Mouse (Mus musculus): ENCODE data around the gene Ssu72. TPM values are rescaled to one million over a fixed set of nuclear protein-coding genes. Genes with fewer than 3 reads are reported as not detected.
"Not testable (repeated sequence)": the region's sequence is repeated elsewhere in the genome, so short reads cannot be mapped to it uniquely, and the experiment has no call there.

Ssu72 gene
- total RNA-seq (2021), result 10 to 100 TPM; 78.8 to 84.0 TPM

DNA sequence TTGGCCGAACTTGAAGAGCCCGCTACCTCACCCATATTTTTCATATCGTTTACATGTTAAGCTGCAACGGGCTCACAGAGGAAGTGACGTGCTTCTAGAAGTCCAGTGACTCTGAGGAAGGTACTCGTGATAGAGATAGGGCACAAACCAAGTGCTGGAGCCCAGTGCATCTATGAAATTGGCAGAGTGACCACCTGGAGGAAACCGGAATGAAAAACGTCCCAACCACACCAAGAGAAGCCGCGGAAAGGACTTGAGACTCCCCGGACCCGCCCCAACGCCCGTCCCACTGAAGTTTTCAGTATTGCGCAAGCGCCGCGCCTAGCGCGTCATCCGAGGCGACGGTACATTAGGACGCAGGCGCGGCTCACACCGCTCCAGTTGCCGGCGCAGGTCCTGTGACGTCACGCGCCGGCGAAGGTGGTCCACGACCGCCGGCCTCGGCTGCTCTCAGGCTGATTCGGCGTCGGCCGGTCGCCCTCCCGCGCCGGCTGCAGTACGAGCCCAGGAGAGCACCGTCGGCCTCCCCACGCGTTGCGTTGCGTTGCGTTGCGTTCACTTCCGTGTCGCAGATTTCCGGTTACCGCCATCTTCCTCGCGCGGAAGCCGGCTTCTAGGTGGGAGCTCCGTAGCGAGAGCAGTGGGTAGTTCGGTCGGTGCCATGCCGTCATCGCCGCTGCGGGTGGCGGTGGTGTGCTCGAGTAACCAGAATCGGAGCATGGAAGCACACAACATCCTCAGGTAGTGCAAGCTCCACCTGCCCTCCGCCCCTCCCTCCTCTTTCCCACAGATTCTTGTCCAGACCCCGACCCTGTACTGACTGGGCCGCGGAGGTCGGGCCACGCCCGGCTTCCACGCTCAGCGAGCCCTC is at the start of gene Ssu72:
Gene Ssu72 (plus strand): TSS at position 80 of the 871 bp plus-strand sequence.
- DNase-seq (ENCODE audit: extremely low spot score in 1 of 2, low spot score in 1 of 2), result peak; percentile 94 to 98

DNA sequence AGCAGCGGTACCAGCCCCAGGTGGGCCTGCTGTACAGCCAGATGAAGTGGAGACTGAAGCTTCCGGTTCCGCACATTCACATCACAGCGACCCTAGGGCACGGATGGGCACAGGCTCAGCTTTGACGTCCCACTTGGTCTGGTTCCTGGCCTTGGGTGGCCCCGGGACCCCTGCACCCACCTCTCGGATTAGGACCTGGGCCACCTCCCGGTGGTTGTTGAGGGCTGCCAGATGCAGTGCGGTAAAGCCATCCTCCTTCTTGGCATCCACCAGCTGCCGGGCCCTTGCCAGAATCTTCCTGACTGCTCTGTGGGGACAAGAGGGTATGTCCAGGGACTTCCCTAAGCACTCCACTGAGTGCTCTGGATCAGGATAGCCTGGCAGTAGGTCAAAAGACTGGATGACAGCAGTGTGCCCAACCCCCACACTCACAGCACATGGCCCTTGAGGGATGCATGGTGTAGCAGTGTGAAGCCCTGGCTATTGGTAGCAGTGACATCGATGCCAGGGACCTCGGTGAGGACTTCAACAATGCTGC is 48.3 kb upstream of the Ssu72 start:
- DNase-seq (ENCODE audit: extremely low spot score in 1 of 2, low spot score in 1 of 2), result no peak

DNA sequence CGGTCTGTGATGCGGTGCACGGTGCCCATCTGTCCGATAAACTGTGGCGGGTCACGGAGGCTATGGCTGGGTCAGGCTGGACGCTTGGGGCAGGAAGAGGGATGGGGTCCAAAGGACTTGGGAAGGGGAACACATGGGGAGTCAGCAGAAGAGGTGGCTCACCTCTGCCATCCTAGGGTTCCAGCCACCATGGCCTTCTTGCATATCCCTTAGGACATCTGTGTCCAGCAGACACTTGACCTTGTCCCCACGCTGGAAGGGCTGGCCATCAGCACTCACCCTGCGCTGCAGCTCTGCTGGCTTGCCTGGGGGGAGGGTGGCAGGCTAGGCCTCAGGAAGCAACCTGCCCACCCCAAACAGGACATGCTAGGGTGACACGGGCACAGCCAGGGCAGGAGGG is 45.6 kb upstream of the Ssu72 start:
- DNase-seq (ENCODE audit: extremely low spot score in 1 of 2, low spot score in 1 of 2), result no peak

DNA sequence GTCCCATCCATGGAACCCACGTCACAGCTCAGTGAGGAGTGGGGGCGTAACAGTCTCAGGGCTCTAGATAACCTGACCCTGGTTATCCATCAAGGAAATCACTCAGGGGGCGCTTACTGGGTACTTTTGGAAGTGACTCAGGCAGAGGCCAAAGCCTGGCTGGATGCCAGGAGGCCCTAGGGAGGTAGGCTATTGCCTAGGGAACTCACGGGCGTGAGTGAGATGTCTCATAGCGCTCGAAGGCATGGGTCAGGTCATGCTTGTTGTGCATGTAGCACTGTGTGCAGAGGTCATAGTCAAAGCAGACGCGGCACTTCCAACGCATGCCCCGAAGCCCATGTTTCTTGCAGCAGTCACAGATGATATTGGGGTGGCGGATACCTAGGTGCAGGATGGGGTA is 44.0 kb upstream of the Ssu72 start:
- no peak for DNase-seq (ENCODE audit: extremely low spot score in 1 of 2, low spot score in 1 of 2)

DNA sequence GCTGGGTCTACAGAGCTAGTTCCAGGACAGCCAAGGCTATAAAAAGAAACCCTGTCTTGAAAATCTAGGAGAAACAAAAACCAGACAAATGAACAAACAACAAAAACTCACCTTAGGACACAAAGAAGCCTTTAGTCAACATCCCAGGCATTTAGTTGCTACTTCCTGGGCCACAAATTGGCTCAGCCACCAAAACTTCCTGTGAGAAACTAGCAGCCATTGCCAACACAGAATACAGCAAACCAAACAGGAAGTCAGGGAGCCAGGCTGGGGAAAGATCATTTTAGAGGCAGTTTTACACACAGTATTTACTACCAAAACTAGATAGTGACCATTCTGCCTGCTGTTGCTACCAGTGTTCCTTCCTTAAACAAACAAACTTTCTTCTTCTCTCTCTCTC is 37.7 kb upstream of the Ssu72 start:
- DNase-seq (ENCODE audit: extremely low spot score in 1 of 2, low spot score in 1 of 2), result no peak

DNA sequence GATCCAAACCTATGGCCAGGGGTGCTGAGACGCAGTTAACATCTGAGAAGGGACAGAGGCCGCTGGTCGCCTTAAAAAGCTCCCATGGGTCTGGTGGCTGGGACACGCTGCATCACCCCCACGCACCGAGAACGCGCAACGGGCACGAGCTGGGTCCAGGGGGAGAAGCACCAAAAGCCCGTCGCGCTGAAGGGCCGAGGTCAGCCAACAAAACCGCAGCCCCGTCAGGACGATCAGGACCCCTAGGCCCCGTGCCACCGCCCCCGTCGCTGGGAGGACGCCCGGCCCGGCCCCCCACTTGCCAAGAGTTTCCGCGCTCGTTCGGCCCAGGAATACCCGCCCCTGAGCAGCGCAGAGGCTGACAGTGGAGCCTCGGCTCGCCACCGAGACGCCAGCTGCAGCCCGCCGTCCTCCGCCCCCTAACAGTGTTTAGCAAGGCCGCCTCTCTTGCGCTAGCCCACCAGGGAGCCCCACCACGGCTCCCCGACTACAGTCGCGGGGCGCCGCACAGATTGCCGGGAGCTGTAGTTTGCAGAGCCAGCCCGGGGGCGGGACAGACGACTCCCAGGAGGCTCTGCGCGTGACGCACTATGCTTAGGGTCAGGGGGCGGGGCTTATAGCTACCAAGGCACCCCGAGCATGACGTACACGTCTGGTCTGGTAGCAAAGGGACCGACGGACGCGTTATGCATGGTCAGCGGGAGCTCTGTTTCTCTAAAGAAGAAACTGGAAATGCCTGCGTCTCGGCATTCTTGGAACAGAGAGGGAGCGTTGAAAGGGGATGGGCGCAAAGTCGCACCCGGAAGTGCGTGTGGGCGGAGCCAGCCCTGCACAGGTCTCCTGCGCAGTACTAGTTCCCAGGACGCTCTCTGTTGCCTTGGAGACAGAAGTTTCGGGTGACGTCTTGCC is 35.7 kb upstream of the Ssu72 start, which contains the start of gene Mib2:
Gene Mib2 (minus strand): TSS at position 510 of the 909 bp plus-strand sequence.
- DNase-seq (ENCODE audit: extremely low spot score in 1 of 2, low spot score in 1 of 2), result peak; percentile 90 to 98

DNA sequence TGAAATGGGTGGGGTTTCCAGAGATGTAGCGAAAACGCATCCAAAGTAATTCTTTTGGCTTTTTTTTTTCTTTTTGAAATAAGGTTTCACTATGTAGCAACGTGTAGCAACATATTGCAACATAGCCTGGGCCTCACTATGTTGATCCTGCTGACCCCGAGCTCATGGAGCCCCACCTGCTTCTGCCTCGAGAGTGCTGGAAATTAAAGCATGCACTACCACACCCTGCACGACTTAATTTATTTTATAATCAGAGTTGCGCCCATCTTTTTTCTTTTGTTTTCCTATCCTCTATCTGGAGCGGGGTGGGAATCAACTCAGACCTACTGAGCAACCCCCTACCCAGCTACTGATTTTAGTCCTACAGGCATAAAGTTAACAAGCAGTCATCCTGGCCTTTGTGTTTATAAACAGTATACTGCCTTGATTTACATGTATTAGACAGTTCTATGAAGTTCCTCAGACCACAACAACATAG is 35.0 kb upstream of the Ssu72 start:
- no peak for DNase-seq (ENCODE audit: extremely low spot score in 1 of 2, low spot score in 1 of 2)

DNA sequence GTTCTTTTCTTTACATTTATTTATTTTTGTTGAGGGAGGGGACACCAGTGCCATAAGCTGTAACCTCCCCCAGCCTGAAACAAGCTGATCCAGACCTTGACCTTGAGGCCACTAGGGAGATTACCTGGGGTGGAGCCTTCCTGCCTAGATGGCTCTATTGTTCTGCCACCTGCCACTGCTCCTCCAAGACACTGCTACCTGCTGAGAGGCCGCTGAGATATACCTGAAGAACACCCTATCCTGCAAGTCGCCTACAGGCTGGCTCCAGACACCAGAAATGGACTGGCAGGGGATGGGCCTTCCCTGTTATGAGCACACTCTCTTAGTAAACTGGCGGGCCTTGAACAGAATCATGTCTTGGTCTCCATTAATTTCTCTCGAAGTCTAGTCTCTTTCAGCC is 34.4 kb upstream of the Ssu72 start:
- DNase-seq (ENCODE audit: extremely low spot score in 1 of 2, low spot score in 1 of 2), result not testable (repeated sequence)

DNA sequence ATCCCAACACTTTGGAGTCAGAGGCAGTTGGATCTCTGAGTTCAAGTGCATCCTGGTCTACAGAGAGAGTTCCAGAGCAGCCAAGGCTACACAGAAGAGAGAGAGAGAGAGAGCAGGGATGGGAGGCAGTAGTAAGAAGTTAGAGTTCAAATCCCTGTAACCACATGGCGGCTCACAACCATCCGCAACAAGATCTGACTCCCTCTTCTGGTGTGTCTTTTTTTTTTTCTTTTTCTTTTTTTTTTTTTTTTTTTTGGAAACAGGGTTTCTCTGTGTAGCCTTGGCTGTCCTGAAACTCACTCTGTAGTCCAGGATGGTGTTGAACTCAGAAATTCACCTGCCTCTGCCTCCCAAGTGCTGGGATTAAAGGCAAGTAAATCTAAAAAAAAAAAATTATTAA is 32.5 kb upstream of the Ssu72 start:
- no peak for DNase-seq (ENCODE audit: extremely low spot score in 1 of 2, low spot score in 1 of 2)

DNA sequence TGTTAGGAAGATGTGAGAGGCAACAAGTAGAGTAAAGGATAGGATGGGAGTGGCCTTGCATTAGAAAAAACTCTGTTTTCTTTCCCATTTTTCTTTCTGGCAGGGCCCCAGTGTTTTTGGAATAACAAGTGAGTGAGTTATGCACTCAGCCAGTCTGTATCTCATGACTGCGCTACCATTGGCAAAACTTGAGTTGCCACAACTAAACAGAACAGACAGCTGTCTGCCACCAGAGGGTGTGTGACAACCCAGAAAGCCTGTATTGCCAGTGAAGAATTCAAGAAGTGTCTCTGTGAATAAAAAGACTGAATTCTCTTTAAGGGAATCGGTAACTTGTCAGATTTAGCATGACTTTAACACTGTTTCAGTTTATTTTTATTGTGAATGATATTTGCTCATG is 28.6 kb upstream of the Ssu72 start:
- no peak for DNase-seq (ENCODE audit: extremely low spot score in 1 of 2, low spot score in 1 of 2)

DNA sequence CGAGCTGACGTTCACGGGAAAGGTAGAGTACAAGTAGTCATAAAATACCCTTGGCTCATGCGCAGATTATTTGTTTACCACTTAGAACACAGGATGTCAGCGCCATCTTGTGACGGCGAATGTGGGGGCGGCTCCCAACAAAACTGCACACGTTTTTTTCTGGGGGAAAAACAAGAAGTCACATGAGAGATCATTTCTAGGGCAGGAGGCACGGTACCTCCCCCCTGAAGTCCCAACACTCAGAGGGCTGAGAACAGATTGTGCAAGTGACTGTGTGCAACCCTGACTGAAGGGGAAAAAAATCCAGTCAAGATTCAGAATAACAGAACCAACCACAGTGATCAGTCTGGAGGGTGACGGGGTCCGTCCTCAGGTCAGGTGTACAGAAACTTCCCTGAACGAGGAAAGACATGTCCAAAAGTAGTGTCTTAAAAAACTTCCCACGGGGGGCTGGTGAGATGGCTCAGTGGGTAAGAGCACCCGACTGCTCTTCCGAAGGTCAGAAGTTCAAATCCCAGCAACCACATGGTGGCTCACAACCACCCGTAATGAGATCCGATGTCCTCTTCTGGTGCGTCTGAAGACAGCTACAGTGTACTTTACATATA is 20.8 kb upstream of the Ssu72 start:
- not testable (repeated sequence) for DNase-seq (ENCODE audit: extremely low spot score in 1 of 2, low spot score in 1 of 2)

DNA sequence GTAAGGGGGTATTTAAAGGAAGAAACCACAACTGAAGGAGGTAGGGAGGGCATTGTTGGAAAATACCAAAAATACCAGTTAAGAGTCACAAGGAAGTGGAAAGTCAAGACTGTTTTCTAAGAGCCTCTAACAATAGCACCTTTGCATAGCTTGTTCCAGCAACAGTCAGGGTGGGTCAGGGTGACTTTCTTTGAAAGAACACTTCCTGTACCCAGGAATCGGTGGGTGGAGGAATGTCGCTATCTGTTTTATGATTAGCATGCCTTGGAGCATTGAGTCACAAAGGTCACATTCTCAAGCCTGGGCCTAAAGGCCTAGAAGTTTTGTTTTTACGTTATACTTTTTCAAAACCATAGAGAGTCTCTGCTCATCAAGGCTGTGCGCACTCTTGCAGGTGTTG is 16.8 kb upstream of the Ssu72 start:
- not testable (repeated sequence) for DNase-seq (ENCODE audit: extremely low spot score in 1 of 2, low spot score in 1 of 2)

DNA sequence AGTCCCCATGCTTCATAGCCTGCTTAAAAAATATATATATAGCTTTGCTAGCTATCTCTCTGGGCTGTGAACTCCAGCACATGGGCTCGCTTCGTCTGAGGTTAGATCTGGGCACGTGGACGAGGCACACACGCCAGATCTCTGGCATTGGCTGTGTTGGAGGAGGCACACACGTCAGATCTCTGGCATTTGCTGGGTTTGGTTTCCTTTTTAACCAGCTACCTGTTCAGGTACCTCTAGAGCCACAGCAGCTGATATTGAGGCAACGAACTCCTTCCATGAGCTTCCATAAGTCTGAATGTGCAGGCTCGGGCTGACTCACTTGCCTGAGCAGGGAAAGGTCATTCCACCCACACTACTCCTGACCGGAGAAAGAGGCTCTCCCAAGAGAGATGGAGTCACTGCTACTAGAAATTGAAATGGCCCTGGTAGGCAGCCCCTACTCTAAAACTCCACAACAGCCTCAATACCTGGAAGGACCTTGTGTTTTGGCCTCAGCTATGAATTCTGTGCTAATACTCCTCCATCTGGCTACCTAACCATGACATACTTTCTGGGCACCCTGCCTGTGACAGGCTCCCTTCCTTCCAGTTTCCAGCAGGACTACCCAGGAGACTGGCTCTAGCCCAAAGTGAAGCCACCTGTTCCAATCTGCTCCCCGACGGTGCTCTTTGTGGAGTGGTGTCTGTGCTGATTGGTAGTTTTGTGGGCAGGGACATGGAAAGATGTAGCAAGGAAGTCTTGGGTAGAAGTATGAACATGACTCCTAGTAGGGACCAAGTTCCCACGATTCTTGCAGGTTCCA is 13.8 kb upstream of the Ssu72 start:
- DNase-seq (ENCODE audit: extremely low spot score in 1 of 2, low spot score in 1 of 2), result peak in 1 of 2 experiments; percentile 58

DNA sequence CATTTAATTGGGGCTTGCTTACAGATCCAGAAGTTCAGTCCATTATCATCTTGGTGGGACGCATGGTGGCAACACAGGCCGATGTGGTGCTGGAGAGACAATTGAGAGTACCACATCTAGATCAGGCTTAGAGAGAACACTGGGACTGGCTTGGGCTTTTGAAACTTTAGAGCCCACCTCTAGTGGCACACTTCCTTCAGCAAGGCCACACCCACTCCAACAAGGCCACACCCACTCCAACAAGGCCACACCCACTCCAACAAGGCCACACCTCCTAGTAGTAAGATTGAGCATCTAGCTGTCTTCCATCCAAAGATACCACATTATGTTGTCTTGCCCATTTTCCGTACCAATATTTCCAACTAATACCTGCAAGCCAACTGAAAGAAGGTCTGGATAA is 12.2 kb upstream of the Ssu72 start:
- DNase-seq (ENCODE audit: extremely low spot score in 1 of 2, low spot score in 1 of 2), result no peak

DNA sequence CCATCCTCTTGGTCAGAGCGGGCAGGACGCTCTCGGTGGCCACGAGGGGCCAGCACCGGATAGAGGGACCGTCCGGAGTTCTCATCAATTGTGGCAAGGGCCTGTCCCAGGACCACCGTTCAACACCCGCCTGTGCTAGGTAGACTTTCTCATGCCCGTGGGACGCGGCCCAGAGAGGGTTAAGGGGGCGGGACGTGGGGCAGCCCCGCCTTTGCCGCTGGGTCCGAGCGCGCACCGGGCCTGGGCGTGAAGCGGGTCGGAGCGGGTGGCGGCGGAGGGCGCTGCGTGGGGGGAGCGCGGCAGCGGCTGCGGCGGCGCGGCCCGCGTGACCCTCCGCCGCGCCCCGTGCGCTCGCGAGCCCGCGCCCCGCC is 10.5 kb upstream of the Ssu72 start, which contains the start of gene Fndc10:
Gene Fndc10 (plus strand): TSS at position 232 of the 371 bp plus-strand sequence.
- peak in 1 of 2 experiments; percentile 61 for DNase-seq (ENCODE audit: extremely low spot score in 1 of 2, low spot score in 1 of 2)

DNA sequence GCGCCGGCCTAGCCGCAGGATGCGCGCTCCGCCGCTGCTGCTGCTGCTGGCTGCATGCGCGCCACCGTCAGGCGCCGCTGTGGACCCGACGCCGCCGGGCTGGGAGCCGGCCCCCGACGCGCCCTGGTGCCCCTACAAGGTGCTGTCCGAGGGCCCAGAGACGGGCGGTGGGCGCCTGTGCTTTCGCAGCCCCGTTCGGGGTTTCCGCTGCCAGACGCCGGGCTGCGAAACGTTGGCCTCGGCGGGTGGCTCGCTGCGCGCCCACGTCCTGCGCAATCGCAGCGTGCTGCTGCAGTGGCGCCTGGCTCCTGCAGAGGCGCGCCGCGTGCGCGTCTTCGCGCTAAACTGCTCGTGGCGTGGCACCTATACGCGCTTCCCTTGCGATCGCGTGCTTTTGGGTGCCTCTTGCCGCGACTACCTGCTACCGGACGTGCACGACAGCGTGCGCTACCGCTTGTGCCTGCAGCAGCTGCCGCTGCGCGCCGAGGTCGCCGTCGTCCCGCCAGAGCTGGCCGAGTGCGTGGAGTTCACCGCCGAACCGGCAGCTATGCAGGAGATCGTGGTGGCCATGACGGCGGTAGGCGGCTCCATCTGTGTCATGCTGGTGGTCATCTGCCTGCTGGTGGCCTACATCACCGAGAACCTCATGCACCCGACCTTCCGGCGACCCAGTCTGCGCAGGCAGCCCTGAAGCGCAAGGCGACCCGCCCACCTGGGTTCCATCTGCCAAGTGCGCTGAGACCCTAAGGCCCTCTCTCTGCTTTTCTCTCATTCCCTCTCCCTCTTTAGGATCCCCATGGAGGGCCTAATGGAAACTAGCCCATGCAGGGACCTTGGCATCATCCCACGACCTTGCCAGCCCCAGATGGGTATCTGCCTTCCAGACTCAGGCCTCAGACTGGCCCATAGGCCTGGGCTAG is 9.9 kb upstream of the Ssu72 start:
- DNase-seq (ENCODE audit: extremely low spot score in 1 of 2, low spot score in 1 of 2), result peak; percentile 63 to 80

DNA sequence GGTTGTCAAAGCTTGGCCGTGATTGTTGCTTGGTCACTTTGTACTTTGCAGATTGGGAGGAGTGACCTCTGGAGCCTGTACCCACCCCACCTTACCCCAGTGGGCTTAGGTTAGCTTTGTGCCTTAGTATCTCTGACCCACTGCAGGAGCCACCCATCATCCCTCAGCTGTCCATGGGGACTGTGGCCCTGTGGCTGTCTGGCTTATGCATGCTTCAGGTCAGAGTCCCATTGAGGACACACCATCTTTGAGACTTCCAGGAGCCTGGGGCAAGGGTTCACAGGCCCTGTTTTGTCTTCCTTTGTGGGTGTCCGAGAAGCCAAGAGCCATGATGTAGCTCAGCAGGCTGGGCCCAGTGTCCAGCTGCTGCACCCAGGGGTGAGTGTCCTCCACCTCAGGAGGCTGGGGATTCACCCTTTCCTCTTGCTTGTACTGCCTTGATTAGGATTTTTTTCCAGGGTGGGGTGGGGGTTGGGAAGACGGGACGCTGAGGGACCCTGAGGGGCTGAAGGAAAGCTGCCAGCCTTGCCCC is 9.0 kb upstream of the Ssu72 start:
- no peak for DNase-seq (ENCODE audit: extremely low spot score in 1 of 2, low spot score in 1 of 2)
